Mouse (Mus musculus) lung, adult 10 weeks (tissue): ENCODE measurements around the gene 9430015G10Rik. TPM values are rescaled to one million over a fixed set of nuclear protein-coding genes. Genes with fewer than 3 reads are reported as not detected.

Experiments
- polyA plus RNA-seq: library from polyadenylated mRNA; stranded (reverse); fragments of 350-450 nt; fragmentation: Illumina TruSeq; extraction: RNeasy Lipid Tissue Mini Kit (QIAGEN cat#74804); gene quantifications from one replicate; pipeline ENCODE4 v1.2.3, GENCODE M21; 2014; ENCODE audit warnings: low read depth, low replicate concordance; ENCODE audit not compliant: insufficient read depth

9430015G10Rik gene
- polyA plus RNA-seq: 4.0 TPM

GRCm38 (mm10) chr4:156109570-156110331 lies at the start of gene 9430015G10Rik:
9430015G10Rik (plus strand) TSS chr4:156109982.

GRCm38 (mm10) chr4:156130436-156130835 lies 20.7 kb downstream of the 9430015G10Rik start, which contains the start of gene Rnf223:
Rnf223 (plus strand) TSS chr4:156130513.

Other genes starting within 250 kb of the 9430015G10Rik start
- gene Tas1r3, start 246.6 kb upstream of the 9430015G10Rik start, polyA plus RNA-seq: 0.19 TPM
- gene Cptp, start 240.5 kb upstream of the 9430015G10Rik start, polyA plus RNA-seq: 6.7 TPM
- 18.8 TPM for gene Ints11, start 240.4 kb upstream of the 9430015G10Rik start, polyA plus RNA-seq
- gene Pusl1, start 218.2 kb upstream of the 9430015G10Rik start, polyA plus RNA-seq: 13.1 TPM
- gene Acap3, start 218.2 kb upstream of the 9430015G10Rik start, polyA plus RNA-seq: 6.0 TPM
- 45.9 TPM for gene Ube2j2, start 166.2 kb upstream of the 9430015G10Rik start, polyA plus RNA-seq
- gene C1qtnf12, start 147.7 kb upstream of the 9430015G10Rik start, polyA plus RNA-seq: 18.9 TPM
- gene B3galt6, start 117.3 kb upstream of the 9430015G10Rik start, polyA plus RNA-seq: 3.9 TPM
- gene Sdf4, start 117.1 kb upstream of the 9430015G10Rik start, polyA plus RNA-seq: 179 TPM
- gene Tnfrsf4, start 96.1 kb upstream of the 9430015G10Rik start, polyA plus RNA-seq: 2.9 TPM
- gene Tnfrsf18, start 83.8 kb upstream of the 9430015G10Rik start, polyA plus RNA-seq: 4.0 TPM
- gene Ttll10, start 50.6 kb upstream of the 9430015G10Rik start, polyA plus RNA-seq: 1.3 TPM
- not detected for gene Rnf223, start 20.5 kb downstream of the 9430015G10Rik start, polyA plus RNA-seq
- gene Agrn, start 87.5 kb downstream of the 9430015G10Rik start, polyA plus RNA-seq: 53.1 TPM
- gene Isg15, start 90.8 kb downstream of the 9430015G10Rik start, polyA plus RNA-seq: 46.9 TPM
- gene AW011738, start 93.3 kb downstream of the 9430015G10Rik start, polyA plus RNA-seq: 2.0 TPM
- 1.2 TPM for gene Perm1, start 105.9 kb downstream of the 9430015G10Rik start, polyA plus RNA-seq
- gene Plekhn1, start 124.9 kb downstream of the 9430015G10Rik start, polyA plus RNA-seq: 11.9 TPM
- 23.9 TPM for gene Noc2l, start 126.0 kb downstream of the 9430015G10Rik start, polyA plus RNA-seq
- not detected for gene Samd11, start 145.7 kb downstream of the 9430015G10Rik start, polyA plus RNA-seq
- not detected for gene Vmn2r-ps159, start 221.1 kb downstream of the 9430015G10Rik start, polyA plus RNA-seq